Mouse (Mus musculus): ENCODE measurements around the gene Ptprc. TPM values are rescaled to one million over a fixed set of nuclear protein-coding genes. Genes with fewer than 3 reads are reported as not detected.
A peak's percentile ranks its signal among the peaks of the same experiment; 100 is the strongest.

Gene Ptprc
- polyA plus RNA-seq, 1 experiment from 2014 or later, result 4.6 TPM

DNA sequence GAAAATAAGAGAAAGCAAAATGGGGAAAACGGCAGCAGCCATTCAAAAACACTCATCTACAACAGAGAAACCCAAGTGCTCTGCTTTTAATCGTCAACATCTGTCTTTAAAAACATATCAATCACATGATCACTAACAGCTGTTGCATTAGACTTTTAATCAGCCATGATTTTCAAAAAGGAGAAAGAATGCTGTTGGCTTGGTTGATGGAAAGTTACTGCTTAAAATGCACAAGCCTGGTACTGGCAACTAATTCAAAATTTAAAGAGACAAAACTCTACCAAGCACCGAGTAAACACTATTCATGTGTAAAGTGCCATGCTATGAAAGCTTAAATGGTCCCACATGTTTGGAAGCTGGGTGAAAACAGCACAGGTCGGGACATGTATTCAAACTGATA, 151.9 kb downstream of the Ptprc start:
- ATAC-seq (ENCODE audit: insufficient number of reproducible peaks, low FRiP score, low TSS enrichment, low read depth), result no peak
- H3K9me3 ChIP-seq, result no peaks in the 10 kb centered on the region
- 28% methylated on average over 4 of the region's 4 CpGs for WGBS
- no peak overlapping the region for H3K27ac ChIP-seq
- no peak overlapping the region for H3K4me2 ChIP-seq
- no peaks in the 10 kb centered on the region for H3K36me3 ChIP-seq
- H3K27me3 ChIP-seq, result no peaks in the 10 kb centered on the region
- H3K9ac ChIP-seq, result no peak overlapping the region
- H3K4me3 ChIP-seq, result no peak overlapping the region
- peaks cover 5% of the 10 kb centered on the region; the same call in 1 of the 2 replicates for H3K4me1 ChIP-seq

DNA sequence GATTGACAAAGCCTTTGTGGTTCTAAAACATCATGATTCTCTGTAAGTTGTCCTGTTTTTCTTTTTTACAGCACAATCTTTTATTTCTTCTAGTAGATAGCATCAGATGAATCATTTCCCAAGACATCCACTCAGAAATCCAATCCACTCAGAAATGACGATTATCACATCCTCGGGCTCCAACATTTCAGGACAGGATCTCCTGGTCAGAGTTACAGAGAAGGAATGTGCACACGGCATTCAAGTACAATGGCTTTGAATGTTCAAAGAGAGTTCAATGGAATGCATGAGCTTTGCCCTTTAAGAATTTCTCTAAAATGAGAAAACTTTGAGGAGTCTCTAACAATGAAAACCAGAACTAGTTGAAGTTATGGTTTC, 152.6 kb downstream of the Ptprc start:
- WGBS, result 21% methylated on average over 3 of the region's 3 CpGs
- Histone ChIP-seq H3K27me3 (no peaks in the 10 kb centered on the region), H3K9me3 (no peaks in the 10 kb centered on the region), H3K4me1 (peaks cover 5% of the 10 kb centered on the region; the same call in 1 of the 2 replicates), H3K27ac (peak overlapping the region; percentile 39), H3K9ac (no peak overlapping the region), H3K36me3 (no peaks in the 10 kb centered on the region), H3K4me3 (no peak overlapping the region), H3K4me2 (no peak overlapping the region)
- ATAC-seq (ENCODE audit: insufficient number of reproducible peaks, low FRiP score, low TSS enrichment, low read depth), result no peak

DNA sequence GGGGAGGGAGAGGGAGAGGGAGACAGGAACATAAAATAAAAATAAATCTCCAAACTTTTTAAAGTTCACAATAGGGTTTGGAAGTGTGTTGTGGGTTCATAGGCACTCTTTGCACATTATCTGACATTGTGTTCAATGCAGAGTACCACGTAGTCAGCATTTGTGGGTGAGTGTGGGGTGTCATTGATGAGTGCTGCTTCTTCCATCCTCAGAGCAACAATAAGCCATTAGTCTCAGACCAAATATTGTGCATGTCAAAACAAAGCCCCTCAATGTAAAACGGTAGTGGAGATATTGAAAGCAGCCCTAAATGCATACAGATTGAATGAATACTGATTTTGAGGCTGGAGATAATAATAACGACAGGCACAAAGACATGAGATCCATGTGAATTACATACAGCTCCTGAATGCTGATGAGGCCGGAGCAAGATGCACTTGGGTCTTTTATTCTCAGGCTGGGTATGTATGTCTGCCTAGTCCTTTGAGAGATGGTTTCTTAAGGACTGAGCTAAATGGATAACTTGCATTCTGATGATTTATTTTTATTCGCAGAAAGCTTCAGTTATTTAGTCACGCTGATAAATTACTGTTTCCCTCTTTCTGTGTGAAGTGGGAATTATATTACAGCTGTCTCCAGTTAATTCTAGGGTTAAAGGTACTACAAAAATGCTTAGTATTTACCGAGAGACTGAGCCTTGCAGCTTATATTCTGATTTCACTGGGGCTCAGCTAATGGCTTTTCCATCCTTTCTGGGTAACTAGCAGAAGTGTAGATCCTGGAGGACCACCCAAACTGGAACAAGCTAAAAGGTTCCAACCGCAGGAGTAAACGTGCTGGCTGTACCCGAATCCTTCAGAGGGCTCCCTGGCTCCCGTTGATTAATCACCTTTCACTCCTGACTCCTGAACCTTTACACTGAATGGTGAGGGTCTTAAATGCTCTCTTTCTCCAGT, 153.3 kb downstream of the Ptprc start:
- Histone ChIP-seq H3K4me2 (no peak overlapping the region), H3K4me3 (no peak overlapping the region), H3K9me3 (no peaks in the 10 kb centered on the region), H3K9ac (no peak overlapping the region), H3K27ac (peak overlapping the region; percentile 39), H3K4me1 (peaks cover 5% of the 10 kb centered on the region; the same call in 1 of the 2 replicates), H3K36me3 (no peaks in the 10 kb centered on the region), H3K27me3 (no peaks in the 10 kb centered on the region)
- WGBS, result 29% methylated on average over 11 of the region's 11 CpGs
- ATAC-seq (ENCODE audit: insufficient number of reproducible peaks, low FRiP score, low TSS enrichment, low read depth), result no peak

Other genes starting within 250 kb of the Ptprc start
- 0.08 and 0.24 TPM in 2 replicates for gene Atp6v1g3, start 98.0 kb upstream of the Ptprc start, polyA plus RNA-seq (2015; fragmentation: Nextera tagmentation; extraction: Ambion mirVana)